Mouse (Mus musculus) embryonic facial prominence, embryonic 13.5 days (tissue): ENCODE measurements around the gene Mthfd1l. TPM values are rescaled to one million over a fixed set of nuclear protein-coding genes. Genes with fewer than 3 reads are reported as not detected.
"Not testable (repeated sequence)": the region's sequence is repeated elsewhere in the genome, so short reads cannot be mapped to it uniquely, and the experiment has no call there.

Experiments
- ATAC-seq: fragments of 200-750 bp; cut with Nextera tagmentation; 2 replicates; pipeline ENCODE4 v1.8.0; 2017; ENCODE audit warnings: low read depth; ENCODE audit not compliant: insufficient number of reproducible peaks, insufficient read depth, low FRiP score, low TSS enrichment
- H3K27ac ChIP-seq: fragments of 300-500 bp; sonication (generic); 2 replicates; pipeline ENCODE4 v1.5.1; 2015; ENCODE audit warnings: moderate library complexity, mild to moderate bottlenecking, inconsistent platforms
- H3K27me3 ChIP-seq: fragments of 300-500 bp; sonication (generic); 2 replicates; pipeline ENCODE4 v1.6.1; 2015; ENCODE audit warnings: mild to moderate bottlenecking, inconsistent platforms
- H3K36me3 ChIP-seq: fragments of 300-500 bp; sonication (generic); 2 replicates; pipeline ENCODE4 v1.6.1; 2015; ENCODE audit warnings: mild to moderate bottlenecking, inconsistent platforms
- H3K4me1 ChIP-seq: fragments of 300-500 bp; sonication (generic); 2 replicates; pipeline ENCODE4 v1.6.1; 2015; ENCODE audit warnings: inconsistent platforms
- H3K4me2 ChIP-seq: fragments of 300-500 bp; sonication (generic); 2 replicates; pipeline ENCODE4 v1.6.1; 2015; ENCODE audit warnings: moderate library complexity, mild to moderate bottlenecking, inconsistent platforms
- H3K4me3 ChIP-seq: fragments of 300-500 bp; sonication (generic); 2 replicates; pipeline ENCODE4 v1.5.1; 2015; ENCODE audit warnings: mild to moderate bottlenecking, inconsistent platforms
- H3K9ac ChIP-seq: fragments of 300-500 bp; sonication (generic); 2 replicates; pipeline ENCODE4 v1.6.1; 2015; ENCODE audit warnings: mild to moderate bottlenecking, inconsistent platforms
- H3K9me3 ChIP-seq: fragments of 300-500 bp; sonication (generic); 2 replicates; pipeline ENCODE4 v1.6.1; 2016; ENCODE audit warnings: inconsistent platforms
- WGBS: fragments of 180-500 bp; shearing (Covaris S2); methylation state at CpG from one replicate; pipeline ENCODE4 v1.1.7; 2015; ENCODE audit warnings: mixed read lengths; 5-methylcytosine and 5-hydroxymethylcytosine counted together
- polyA plus RNA-seq: library from polyadenylated mRNA; unstranded; fragments of >200 nt; fragmentation: Nextera tagmentation; extraction: Ambion mirVana; gene quantifications from 2 replicates; pipeline ENCODE4 v1.2.1, GENCODE M21; 2015

Gene Mthfd1l
- polyA plus RNA-seq, 1 experiment from 2014 or later, result 11.0 TPM

GRCm38 (mm10) chr10:4071069-4071844, 98.3 kb downstream of the Mthfd1l start:
- Histone ChIP-seq H3K27me3 (no peaks in the 10 kb centered on the region), H3K27ac (no peak overlapping the region), H3K9ac (no peak overlapping the region), H3K4me2 (no peak overlapping the region), H3K4me1 (peaks cover 5% of the 10 kb centered on the region), H3K9me3 (no peaks in the 10 kb centered on the region), H3K4me3 (no peak overlapping the region), H3K36me3 (no peaks in the 10 kb centered on the region)
- whole genome bisulfite sequencing, result 83% methylated on average over 8 of the region's 8 CpGs
- no peak for ATAC-seq

- ATAC-seq, result no peak
- Histone ChIP-seq H3K9ac (no peak overlapping the region), H3K36me3 (no peaks in the 10 kb centered on the region), H3K27me3 (no peaks in the 10 kb centered on the region), H3K4me1 (peaks cover 5% of the 10 kb centered on the region), H3K27ac (no peak overlapping the region), H3K4me3 (no peak overlapping the region), H3K9me3 (no peaks in the 10 kb centered on the region), H3K4me2 (no peak overlapping the region)
- WGBS, result 84% methylated on average over 6 of the region's 6 CpGs
These were observed 99.0 kb downstream of the Mthfd1l start for GRCm38 (mm10) chr10:4071845-4072345.

- not testable (repeated sequence) for H3K4me3 ChIP-seq, H3K4me2 ChIP-seq, H3K9ac ChIP-seq, ATAC-seq, H3K27ac ChIP-seq, H3K9me3 ChIP-seq, H3K36me3 ChIP-seq, H3K27me3 ChIP-seq, H3K4me1 ChIP-seq
- 76% methylated on average over 4 of the region's 4 CpGs for WGBS
These were observed 99.6 kb downstream of the Mthfd1l start for GRCm38 (mm10) chr10:4072491-4072890.

GRCm38 (mm10) chr10:4078220-4078840, 105.4 kb downstream of the Mthfd1l start:
- WGBS, result 76% methylated on average over 9 of the region's 9 CpGs
- H3K4me1 ChIP-seq, result peaks cover 18% of the 10 kb centered on the region
- H3K4me2 ChIP-seq, result no peak overlapping the region
- H3K36me3 ChIP-seq, result no peaks in the 10 kb centered on the region
- no peak overlapping the region for H3K4me3 ChIP-seq
- no peaks in the 10 kb centered on the region for H3K9me3 ChIP-seq
- no peak for ATAC-seq
- no peak overlapping the region for H3K27ac ChIP-seq
- H3K9ac ChIP-seq, result no peak overlapping the region
- H3K27me3 ChIP-seq, result no peaks in the 10 kb centered on the region

GRCm38 (mm10) chr10:4078979-4079630, 106.2 kb downstream of the Mthfd1l start:
- no peak for ATAC-seq
- peaks cover 18% of the 10 kb centered on the region for H3K4me1 ChIP-seq

GRCm38 (mm10) chr10:4079643-4080244, 106.8 kb downstream of the Mthfd1l start:
- Histone ChIP-seq H3K4me3 (no peak overlapping the region), H3K27me3 (no peaks in the 10 kb centered on the region), H3K36me3 (no peaks in the 10 kb centered on the region), H3K9ac (no peak overlapping the region), H3K4me2 (0 out of 2 replicates have a peak overlapping the region, but pooled peaks have one; percentile 3), H3K4me1 (peaks cover 18% of the 10 kb centered on the region), H3K27ac (peak overlapping the region; percentile 71), H3K9me3 (no peaks in the 10 kb centered on the region)
- no peak for ATAC-seq
- 58% methylated on average over 15 of the region's 15 CpGs for WGBS

More at GRCm38 (mm10) chr10:4078979-4079630, 106.2 kb downstream of the Mthfd1l start:
- H3K4me3 ChIP-seq, result no peak overlapping the region
- H3K9ac ChIP-seq, result no peak overlapping the region
- no peaks in the 10 kb centered on the region for H3K36me3 ChIP-seq
- H3K27me3 ChIP-seq, result no peaks in the 10 kb centered on the region
- H3K27ac ChIP-seq, result peak overlapping the region; percentile 71
- H3K4me2 ChIP-seq, result no peak overlapping the region
- 62% methylated on average over 8 of the region's 8 CpGs for WGBS
- H3K9me3 ChIP-seq, result no peaks in the 10 kb centered on the region

- no peaks in the 10 kb centered on the region for H3K36me3 ChIP-seq
- 86% methylated on average over 9 of the region's 9 CpGs for WGBS
- H3K4me1 ChIP-seq, result peaks cover 16% of the 10 kb centered on the region
- H3K27ac ChIP-seq, result no peak overlapping the region
- no peak overlapping the region for H3K9ac ChIP-seq
- H3K27me3 ChIP-seq, result no peaks in the 10 kb centered on the region
- no peaks in the 10 kb centered on the region for H3K9me3 ChIP-seq
- ATAC-seq, result no peak
- H3K4me3 ChIP-seq, result no peak overlapping the region
- H3K4me2 ChIP-seq, result no peak overlapping the region
These were observed 110.7 kb downstream of the Mthfd1l start for GRCm38 (mm10) chr10:4083609-4084008.

GRCm38 (mm10) chr10:4084907-4085306, 112.0 kb downstream of the Mthfd1l start:
- Histone ChIP-seq H3K36me3 (no peaks in the 10 kb centered on the region), H3K9ac (no peak overlapping the region), H3K9me3 (no peaks in the 10 kb centered on the region), H3K4me3 (no peak overlapping the region), H3K4me1 (peaks cover 3% of the 10 kb centered on the region; the same call in 1 of the 2 replicates), H3K27me3 (no peaks in the 10 kb centered on the region), H3K4me2 (no peak overlapping the region), H3K27ac (no peak overlapping the region)
- WGBS, result 78% methylated on average over 4 of the region's 4 CpGs
- ATAC-seq, result no peak

GRCm38 (mm10) chr10:4085363-4086141, 112.6 kb downstream of the Mthfd1l start:
- Histone ChIP-seq H3K36me3 (no peaks in the 10 kb centered on the region), H3K4me3 (no peak overlapping the region), H3K9ac (no peak overlapping the region), H3K27ac (no peak overlapping the region), H3K9me3 (no peaks in the 10 kb centered on the region), H3K4me1 (no peaks in the 10 kb centered on the region), H3K4me2 (no peak overlapping the region), H3K27me3 (no peaks in the 10 kb centered on the region)
- WGBS, result 66% methylated on average over 7 of the region's 7 CpGs
- ATAC-seq, result no peak

- Histone ChIP-seq H3K4me2 (no peak overlapping the region), H3K27me3 (no peaks in the 10 kb centered on the region), H3K4me3 (no peak overlapping the region), H3K4me1 (no peaks in the 10 kb centered on the region), H3K9ac (no peak overlapping the region), H3K36me3 (no peaks in the 10 kb centered on the region), H3K27ac (no peak overlapping the region), H3K9me3 (no peaks in the 10 kb centered on the region)
- ATAC-seq, result no peak
- WGBS, result 91% methylated on average over 3 of the region's 3 CpGs
These were observed 114.6 kb downstream of the Mthfd1l start for GRCm38 (mm10) chr10:4087563-4087962.
